Mouse (Mus musculus) neural tube, embryonic 12.5 days (tissue): ENCODE measurements around the gene Sprr1a. TPM values are rescaled to one million over a fixed set of nuclear protein-coding genes. Genes with fewer than 3 reads are reported as not detected.

Source experiments
- ATAC-seq: fragments of 200-750 bp; cut with Nextera tagmentation; 2 replicates; pipeline ENCODE4 v1.8.0; 2017; ENCODE audit warnings: low read depth, mild to moderate bottlenecking, moderate TSS enrichment, moderate library complexity; ENCODE audit not compliant: low FRiP score
- H3K27ac ChIP-seq: fragments of 300-500 bp; sonication (generic); 2 replicates; pipeline ENCODE4 v1.5.1; 2016
- H3K27me3 ChIP-seq: fragments of 300-500 bp; sonication (generic); replicated peaks from 2 replicates; pipeline ENCODE4 v1.6.1; 2016; ENCODE audit warnings: mild to moderate bottlenecking
- H3K36me3 ChIP-seq: fragments of 300-500 bp; sonication (generic); 2 replicates; pipeline ENCODE4 v1.6.1; 2016; ENCODE audit warnings: mild to moderate bottlenecking
- H3K4me1 ChIP-seq: fragments of 300-500 bp; sonication (generic); 2 replicates; pipeline ENCODE4 v1.6.1; 2016
- H3K4me2 ChIP-seq: fragments of 300-500 bp; sonication (generic); replicated peaks from 2 replicates; pipeline ENCODE4 v1.6.1; 2016; ENCODE audit warnings: mild to moderate bottlenecking
- H3K4me3 ChIP-seq: fragments of 300-500 bp; sonication (generic); 2 replicates; pipeline ENCODE4 v1.5.1; 2016
- H3K9ac ChIP-seq: fragments of 300-500 bp; sonication (generic); 2 replicates; pipeline ENCODE4 v1.6.1; 2016; ENCODE audit warnings: mild to moderate bottlenecking
- H3K9me3 ChIP-seq: fragments of 300-500 bp; sonication (generic); 2 replicates; pipeline ENCODE4 v1.6.1; 2016; ENCODE audit warnings: mild to moderate bottlenecking
- WGBS: fragments of 180-500 bp; shearing (Covaris S2); methylation state at CpG from one replicate; pipeline ENCODE4 v1.1.7; 2016; 5-methylcytosine and 5-hydroxymethylcytosine counted together
- polyA plus RNA-seq: library from polyadenylated mRNA; unstranded; fragments of >200 nt; fragmentation: Nextera tagmentation; extraction: Ambion mirVana; gene quantifications from 2 replicates; pipeline ENCODE4 v1.2.1, GENCODE M21; 2016

Gene Sprr1a
- polyA plus RNA-seq, 1 experiment from 2014 or later, result not detected

DNA sequence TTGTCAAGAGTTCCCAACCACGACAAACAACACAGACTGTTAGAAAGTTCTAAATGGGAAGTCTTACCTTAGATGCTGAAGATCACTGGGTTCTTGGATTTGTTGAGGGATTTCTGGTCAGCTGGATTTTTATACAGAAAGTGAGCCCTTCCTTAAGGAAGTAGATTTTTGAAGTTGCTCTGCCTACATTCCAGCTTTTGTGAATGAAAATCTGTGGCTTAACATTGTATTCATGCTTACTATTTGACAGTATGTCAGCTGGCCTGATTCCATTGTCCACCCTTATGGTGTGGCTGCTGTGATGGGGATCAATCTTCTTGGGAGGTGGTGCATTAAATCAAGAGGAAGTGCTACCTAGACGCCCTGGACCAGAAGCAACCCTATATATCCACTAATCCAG is 27.1 kb downstream of the Sprr1a start, which contains the start of gene Sprr3:
Gene Sprr3, minus strand, starts transcription at position 101 of the 400 bp plus-strand sequence.
- 71% methylated on average over 2 of the region's 2 CpGs for WGBS
- Histone ChIP-seq H3K27ac (no peak within 1 kb of the TSS), H3K4me2 (no peak within 1 kb of the TSS)

DNA sequence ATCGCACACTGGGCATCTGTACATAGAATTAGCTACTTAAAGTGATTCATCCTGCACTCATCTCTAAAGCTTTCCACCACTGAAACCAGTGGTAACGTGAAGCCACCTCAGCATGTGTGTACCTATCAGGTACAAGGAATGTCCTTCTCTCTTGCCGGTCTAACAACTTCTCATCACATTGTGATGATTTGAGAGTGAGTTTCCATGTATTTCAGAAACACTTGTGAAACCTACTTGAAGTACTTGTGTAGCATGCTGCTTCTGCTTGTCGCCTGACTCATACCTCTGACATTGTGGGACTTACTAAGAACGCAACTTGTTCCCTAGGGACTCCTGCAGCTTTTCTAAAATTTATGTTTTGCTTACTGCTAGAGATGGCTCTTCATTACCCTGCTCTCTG is 30.5 kb downstream of the Sprr1a start:
- ATAC-seq, result no peak

More for the DNA sequence above, 27.1 kb downstream of the Sprr1a start, which contains the start of gene Sprr3:
- ATAC-seq, result no peak
- no peaks in the 10 kb centered on the region for H3K27me3 ChIP-seq
- H3K9ac ChIP-seq, result no peak within 1 kb of the TSS
- H3K4me1 ChIP-seq, result no peaks in the 10 kb centered on the region
- H3K9me3 ChIP-seq, result no peaks in the 10 kb centered on the region
- no peak within 1 kb of the TSS for H3K4me3 ChIP-seq
- H3K36me3 ChIP-seq, result no peaks in the 10 kb centered on the region

DNA sequence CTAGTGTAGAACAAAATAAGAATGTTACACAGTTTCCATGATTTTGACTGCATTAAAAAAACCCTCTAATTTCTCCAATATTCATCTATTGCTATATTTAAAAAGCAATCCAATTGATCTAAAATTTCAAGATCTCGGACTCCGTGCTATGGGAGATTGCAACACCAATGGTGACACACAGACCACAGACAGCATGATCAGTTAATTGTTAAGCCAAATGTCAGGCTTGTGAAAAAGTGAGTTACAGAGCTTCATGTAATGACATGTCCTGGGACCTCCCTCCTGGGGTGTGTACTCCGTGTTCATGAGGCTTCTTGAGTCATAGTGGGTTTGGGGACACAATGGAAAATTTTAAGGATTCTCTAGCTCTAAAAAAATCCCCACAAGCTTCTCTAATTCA is 45.5 kb downstream of the Sprr1a start:
- no peak for ATAC-seq
- H3K4me1 ChIP-seq, result no peaks in the 10 kb centered on the region
- no peak overlapping the region for H3K4me2 ChIP-seq
- no peak overlapping the region for H3K27ac ChIP-seq
- 89% methylated on average over 3 of the region's 3 CpGs for WGBS
- H3K9ac ChIP-seq, result no peak overlapping the region
- no peaks in the 10 kb centered on the region for H3K9me3 ChIP-seq
- no peaks in the 10 kb centered on the region for H3K36me3 ChIP-seq
- H3K4me3 ChIP-seq, result no peak overlapping the region
- no peaks in the 10 kb centered on the region for H3K27me3 ChIP-seq

More for the DNA sequence above, 30.5 kb downstream of the Sprr1a start:
- H3K36me3 ChIP-seq, result no peaks in the 10 kb centered on the region
- 89% methylated on average over 5 of the region's 5 CpGs for WGBS
- no peak overlapping the region for H3K4me2 ChIP-seq
- no peaks in the 10 kb centered on the region for H3K9me3 ChIP-seq
- H3K9ac ChIP-seq, result no peak overlapping the region
- H3K4me3 ChIP-seq, result no peak overlapping the region
- H3K27ac ChIP-seq, result no peak overlapping the region
- no peaks in the 10 kb centered on the region for H3K27me3 ChIP-seq
- H3K4me1 ChIP-seq, result no peaks in the 10 kb centered on the region

DNA sequence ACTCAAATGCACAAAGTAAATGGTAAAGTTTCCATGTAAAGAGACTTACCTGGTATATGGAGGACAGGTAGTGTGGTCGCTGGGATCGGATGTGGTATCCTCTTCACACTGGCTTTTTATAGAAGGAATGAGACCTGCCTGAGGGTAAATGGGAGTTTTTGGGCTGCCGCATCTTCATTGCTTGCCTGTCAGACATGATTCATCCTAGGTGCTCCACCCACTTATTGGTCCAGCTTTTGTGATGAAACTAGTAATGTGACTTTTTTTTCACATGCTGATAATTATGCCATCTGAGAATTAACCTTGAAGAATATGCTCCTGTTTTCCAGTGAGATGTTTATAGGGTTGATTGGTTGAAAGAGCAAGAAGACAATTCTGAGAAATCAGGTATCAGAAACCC is 47.0 kb downstream of the Sprr1a start, which contains the start of gene Sprr1b:
Gene Sprr1b, minus strand, starts transcription at position 101 of the 400 bp plus-strand sequence.
- Histone ChIP-seq H3K4me3 (no peak within 1 kb of the TSS), H3K9me3 (no peaks in the 10 kb centered on the region), H3K4me1 (no peaks in the 10 kb centered on the region), H3K36me3 (no peaks in the 10 kb centered on the region), H3K4me2 (no peak within 1 kb of the TSS), H3K27me3 (no peaks in the 10 kb centered on the region), H3K27ac (no peak within 1 kb of the TSS), H3K9ac (no peak within 1 kb of the TSS)
- WGBS, result 95% methylated on average over 3 of the region's 3 CpGs
- no peak for ATAC-seq

Other genes with a start within 250 kb of the Sprr1a start
- gene Sprr2a3, start 200.5 kb downstream of the Sprr1a start, polyA plus RNA-seq, result not detected in 2 replicates
- 0.25 TPM in 1 of 2 replicates, not detected in the other for gene Sprr2b, start 169.3 kb downstream of the Sprr1a start, polyA plus RNA-seq
- gene Sprr2d, start 146.8 kb downstream of the Sprr1a start, polyA plus RNA-seq, result not detected in 2 replicates
- gene Sprr2e, start 133.8 kb downstream of the Sprr1a start, polyA plus RNA-seq, result not detected in 2 replicates
- gene Sprr2f, start 120.7 kb downstream of the Sprr1a start, polyA plus RNA-seq, result not detected in 2 replicates
- gene Sprr2h, start 100.2 kb downstream of the Sprr1a start, polyA plus RNA-seq, result not detected in 2 replicates
- not detected in 2 replicates for gene Sprr2i, start 77.9 kb downstream of the Sprr1a start, polyA plus RNA-seq
- not detected in 2 replicates for gene Sprr2j-ps, start 67.8 kb downstream of the Sprr1a start, polyA plus RNA-seq
- gene Gm9774, start 56.5 kb downstream of the Sprr1a start, polyA plus RNA-seq, result 7.4 and 8.9 TPM in 2 replicates
- gene Sprr2k, start 53.3 kb downstream of the Sprr1a start, polyA plus RNA-seq, result not detected in 2 replicates
- not detected in 2 replicates for gene Sprr1b, start 47.1 kb downstream of the Sprr1a start, polyA plus RNA-seq
- not detected in 2 replicates for gene Sprr3, start 27.2 kb downstream of the Sprr1a start, polyA plus RNA-seq
- not detected in 2 replicates for gene Sprr4, start 14.6 kb upstream of the Sprr1a start, polyA plus RNA-seq
- not detected in 2 replicates for gene 2310046K23Rik, start 48.6 kb upstream of the Sprr1a start, polyA plus RNA-seq
- gene Ivl, start 87.8 kb upstream of the Sprr1a start, polyA plus RNA-seq, result 0.10 and 0.13 TPM in 2 replicates
- gene Smcp, start 103.1 kb upstream of the Sprr1a start, polyA plus RNA-seq, result not detected in 2 replicates
- not detected in 2 replicates for gene 2210017I01Rik, start 121.6 kb upstream of the Sprr1a start, polyA plus RNA-seq
- not detected in 2 replicates for gene Lce6a, start 135.8 kb upstream of the Sprr1a start, polyA plus RNA-seq
- gene Lce1a1, start 162.4 kb upstream of the Sprr1a start, polyA plus RNA-seq, result not detected in 2 replicates
- gene Lce1b, start 171.0 kb upstream of the Sprr1a start, polyA plus RNA-seq, result not detected in 2 replicates
- not detected in 2 replicates for gene Lce1a2, start 184.4 kb upstream of the Sprr1a start, polyA plus RNA-seq
- not detected in 2 replicates for gene Lce1c, start 193.4 kb upstream of the Sprr1a start, polyA plus RNA-seq
- gene Lce1d, start 201.3 kb upstream of the Sprr1a start, polyA plus RNA-seq, result not detected in 2 replicates
- not detected in 2 replicates for gene Lce1e, start 223.2 kb upstream of the Sprr1a start, polyA plus RNA-seq
- not detected in 2 replicates for gene Lce1f, start 234.5 kb upstream of the Sprr1a start, polyA plus RNA-seq